Mouse (Mus musculus) thymus, adult 2 months (tissue): Measurements from ENCODE around the gene Cc2d1a.

Experiments
- CTCF ChIP-seq: fragments of 200-500 bp; IDR thresholded peaks from 2 replicates; pipeline ENCODE4 v1.5.1; 2012; ENCODE audit warnings: mild to moderate bottlenecking, control low read depth, low read length, moderate library complexity, borderline replicate concordance; ENCODE audit not compliant: control insufficient read depth, poor library complexity, insufficient read depth; ENCODE audit errors: extremely low read depth
- POLR2A ChIP-seq: fragments of 200-500 bp; IDR thresholded peaks from 2 replicates; pipeline ENCODE4 v1.6.1; 2012; ENCODE audit warnings: mild to moderate bottlenecking, low read length, control low read depth, moderate library complexity; ENCODE audit not compliant: control insufficient read depth, poor library complexity, insufficient read depth; ENCODE audit errors: extremely low read depth

DNA sequence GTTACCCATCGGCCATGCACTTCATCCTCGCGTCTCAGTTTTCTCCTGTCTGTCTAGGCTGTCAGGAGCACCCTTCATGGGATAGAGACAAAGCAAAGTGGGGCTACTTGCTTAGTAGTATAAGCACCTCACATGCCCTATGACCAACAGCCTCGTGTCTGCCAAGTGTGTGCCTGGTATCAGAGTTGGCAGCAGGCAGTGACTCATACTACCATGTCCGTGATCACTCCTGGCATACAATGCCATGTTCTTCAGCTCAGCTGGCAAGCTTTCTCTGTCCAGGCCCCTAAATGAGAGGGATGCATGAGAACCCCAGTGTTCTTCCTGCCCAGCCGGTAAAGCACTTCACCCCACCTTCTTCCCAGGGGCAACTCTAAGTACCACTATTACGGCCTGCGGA lies 57.2 kb downstream of the Cc2d1a start:
- TF ChIP-seq POLR2A = no peak
- TF ChIP-seq CTCF = no peak
